Mouse (Mus musculus) heart, adult 2 months (tissue): ENCODE data around the gene Guf1. TPM values are rescaled to one million over a fixed set of nuclear protein-coding genes. Genes with fewer than 3 reads are reported as not detected.

Source experiments
- DNase-seq, 2 experiments: peaks; one replicate each; pipeline ENCODE4 v3.0.0; 2021
- H3K27ac ChIP-seq: fragments of 200-600 bp; 2 replicates; pipeline ENCODE4 v1.8.1; 2022
- H3K27me3 ChIP-seq: fragments of 200-500 bp; 2 replicates; pipeline ENCODE4 v1.6.1; 2012; ENCODE audit warnings: mild to moderate bottlenecking, low read length, inconsistent platforms, mixed read lengths; ENCODE audit not compliant: control insufficient read depth, insufficient read depth
- H3K36me3 ChIP-seq: fragments of 200-500 bp; 2 replicates; pipeline ENCODE4 v1.6.1; 2012; ENCODE audit warnings: low read length, inconsistent platforms; ENCODE audit not compliant: control insufficient read depth, insufficient read depth
- H3K4me1 ChIP-seq: fragments of 200-500 bp; 2 replicates; pipeline ENCODE4 v1.6.1; 2011; ENCODE audit warnings: low read length; ENCODE audit not compliant: control insufficient read depth, insufficient read depth
- H3K4me3 ChIP-seq: fragments of 200-600 bp; 2 replicates; pipeline ENCODE4 v1.8.1; 2022
- H3K79me2 ChIP-seq: fragments of 200-500 bp; replicated peaks from 2 replicates; pipeline ENCODE4 v1.6.1; 2012; ENCODE audit warnings: mild to moderate bottlenecking, inconsistent platforms, low read length, moderate library complexity, mixed read lengths; ENCODE audit not compliant: control insufficient read depth, insufficient read depth
- H3K9ac ChIP-seq: fragments of 200-500 bp; 2 replicates; pipeline ENCODE4 v1.6.1; 2012; ENCODE audit warnings: low read depth, mild to moderate bottlenecking, control low read depth, inconsistent platforms, low read length, mixed read lengths
- CTCF ChIP-seq: fragments of 200-600 bp; IDR thresholded peaks from 2 replicates; pipeline ENCODE4 v1.8.1; 2022; ENCODE audit warnings: antibody characterized with exemption, mild to moderate bottlenecking, moderate library complexity
- EP300 ChIP-seq: fragments of 200-500 bp; IDR thresholded peaks from 2 replicates; pipeline ENCODE4 v1.6.1; 2011; ENCODE audit warnings: low read depth, low read length, control low read depth; ENCODE audit not compliant: insufficient read depth
- POLR2A ChIP-seq: fragments of 200-500 bp; IDR thresholded peaks from 2 replicates; pipeline ENCODE4 v1.6.1; 2011; ENCODE audit warnings: mild to moderate bottlenecking, low read depth, low read length, control low read depth; ENCODE audit not compliant: insufficient read depth
- WGBS: fragments of 180-500 bp; shearing (Covaris S2); methylation state at CpG from one replicate; pipeline ENCODE4 v1.1.7; 2018; 5-methylcytosine and 5-hydroxymethylcytosine counted together
- intact Hi-C: fragments of 180-260 bp; cut with DNase I; formaldehyde crosslinking; loops from one replicate; pipeline ENCODE4 v1.15.1; 2025
- long read RNA-seq: library from polyadenylated mRNA; stranded (forward); transcript quantifications from one replicate; pipeline ENCODE4 v2.0.0, GENCODE M21; 2021
- polyA plus RNA-seq: library from polyadenylated mRNA; depleted of rRNA; stranded (reverse); fragments of >200 nt; gene quantifications from 2 replicates; pipeline ENCODE4 v1.2.3, GENCODE M21; 2012; rRNA removed
- total RNA-seq, 2 experiments: library from RNA; stranded (reverse); gene quantifications; 2 replicates each; pipeline ENCODE4 v1.2.3; 2021

The Guf1 gene
- total RNA-seq (10 to 100 TPM; 27.5 to 30.8 TPM), polyA plus RNA-seq (4.6 and 11.9 TPM in 2 replicates)
- long read RNA-seq, transcript Guf1-202 (17 exons, 3,433 nt), result major isoform, 28 of 41 reads
- long read RNA-seq, partial matches to known transcripts, result 2 of 41 reads
- long read RNA-seq, other reads (novel, unspliced or antisense), result 10 of 41 reads

- Histone ChIP-seq H3K36me3 (peaks cover 7% of the 10 kb centered on the region), H3K27me3 (no peaks in the 10 kb centered on the region), H3K9ac (peak within 1 kb of the TSS; percentile 94), H3K4me1 (no peaks in the 10 kb centered on the region; the same call in none of the 2 replicates), H3K4me3 (peak within 1 kb of the TSS; percentile 93), H3K27ac (peak within 1 kb of the TSS; percentile 94), H3K79me2 (no peaks in the 10 kb centered on the region)
- peak; percentile 94 to 99 for DNase-seq
- TF ChIP-seq POLR2A (peak; percentile 89), CTCF (peak; percentile 40), EP300 (0 out of 2 replicates have a peak, but pooled peaks have one; percentile 68)
- under 1% methylated on average over 72 of the region's 72 CpGs for WGBS
- intact Hi-C loops, result loop anchor here (2.0 kb wide), 1 partner anchor 34 kb away; no protein-coding TSS in a partner anchor
Measured at GRCm38 (mm10) chr5:69556628-69557403, at the start of gene Guf1. Guf1 (plus strand) TSS chr5:69556923.

- DNase-seq, result no peak
- WGBS, result 73% methylated on average over 3 of the region's 3 CpGs
- Histone ChIP-seq H3K4me1 (no peaks in the 10 kb centered on the region), H3K27me3 (no peaks in the 10 kb centered on the region), H3K36me3 (no peaks in the 10 kb centered on the region), H3K27ac (no peak overlapping the region), H3K4me3 (no peak overlapping the region), H3K9ac (no peak overlapping the region), H3K79me2 (no peaks in the 10 kb centered on the region)
- intact Hi-C loops, result no loop called here
- TF ChIP-seq EP300 (no peak), CTCF (no peak), POLR2A (no peak)
Measured at GRCm38 (mm10) chr5:69507045-69507444, 49.7 kb upstream of the Guf1 start.

- Histone ChIP-seq H3K27ac (no peak overlapping the region), H3K36me3 (no peaks in the 10 kb centered on the region), H3K79me2 (no peaks in the 10 kb centered on the region), H3K4me3 (no peak overlapping the region), H3K4me1 (no peaks in the 10 kb centered on the region), H3K27me3 (no peaks in the 10 kb centered on the region), H3K9ac (no peak overlapping the region)
- TF ChIP-seq CTCF, result no peak
- TF ChIP-seq POLR2A, result no peak
- no peak for TF ChIP-seq EP300
- no peak for DNase-seq
- 56% methylated on average over 3 of the region's 3 CpGs for WGBS
- intact Hi-C loops, result no loop called here
Measured at GRCm38 (mm10) chr5:69511631-69512030, 45.1 kb upstream of the Guf1 start.

GRCm38 (mm10) chr5:69512203-69512602 lies 44.5 kb upstream of the Guf1 start:
- H3K4me1 ChIP-seq, result no peaks in the 10 kb centered on the region
- no peak for DNase-seq
- no peaks in the 10 kb centered on the region for H3K79me2 ChIP-seq
- H3K4me3 ChIP-seq, result no peak overlapping the region
- H3K9ac ChIP-seq, result no peak overlapping the region
- TF ChIP-seq EP300, result no peak
- intact Hi-C loops, result no loop called here
- no peaks in the 10 kb centered on the region for H3K36me3 ChIP-seq
- WGBS, result 76% methylated on average over 4 of the region's 4 CpGs
- no peak overlapping the region for H3K27ac ChIP-seq
- H3K27me3 ChIP-seq, result no peaks in the 10 kb centered on the region

- DNase-seq, result peak in 1 of 2 experiments; percentile 28
- 36% methylated on average over 7 of the region's 7 CpGs for WGBS
- no peaks in the 10 kb centered on the region for H3K4me1 ChIP-seq
- intact Hi-C loops, result loop anchor here (10.0 kb wide), 1 partner anchor 1266 kb away; no protein-coding TSS in a partner anchor
- no peak overlapping the region for H3K9ac ChIP-seq
- no peak overlapping the region for H3K4me3 ChIP-seq
- H3K36me3 ChIP-seq, result no peaks in the 10 kb centered on the region; the same call in 1 of the 2 replicates
- no peaks in the 10 kb centered on the region for H3K79me2 ChIP-seq
- H3K27ac ChIP-seq, result no peak overlapping the region
- no peak for TF ChIP-seq EP300
- peak; percentile 77 for TF ChIP-seq CTCF
- H3K27me3 ChIP-seq, result no peaks in the 10 kb centered on the region
Measured at GRCm38 (mm10) chr5:69520661-69521278, 36.0 kb upstream of the Guf1 start.

- Histone ChIP-seq H3K79me2 (no peaks in the 10 kb centered on the region), H3K4me1 (no peaks in the 10 kb centered on the region), H3K9ac (no peak overlapping the region), H3K4me3 (no peak overlapping the region), H3K27ac (no peak overlapping the region), H3K36me3 (no peaks in the 10 kb centered on the region; the same call in 1 of the 2 replicates), H3K27me3 (no peaks in the 10 kb centered on the region)
- DNase-seq, result no peak
- TF ChIP-seq EP300 (no peak), CTCF (no peak), POLR2A (no peak)
- intact Hi-C loops, result loop anchor here (10.0 kb wide), 1 partner anchor 1267 kb away; no protein-coding TSS in a partner anchor
- WGBS, result 50% methylated on average over 5 of the region's 5 CpGs
Measured at GRCm38 (mm10) chr5:69522064-69522463, 34.7 kb upstream of the Guf1 start.
